Mouse (Mus musculus): ENCODE data around the gene Gls.

- TF ChIP-seq HCFC1 (IDR thresholded peaks at IDR 0.05; ENCODE audit: borderline replicate concordance, insufficient read depth, low read length) (no peak), CHD2 (IDR thresholded peaks at IDR 0.05; ENCODE audit: low read depth, low read length) (no peak), ZNF384 (IDR thresholded peaks at IDR 0.05; ENCODE audit: low read depth, low read length) (no peak), ZC3H11A (IDR thresholded peaks at IDR 0.05; ENCODE audit: borderline replicate concordance, low read depth, low read length) (no peak)
Observed at GRCm38 (mm10) chr1:52143596-52144156, 89.4 kb downstream of the Gls start.
